Mouse (Mus musculus): ENCODE data around the gene Gm26938. TPM values are rescaled to one million over a fixed set of nuclear protein-coding genes. Genes with fewer than 3 reads are reported as not detected.

Gene Gm26938
- polyA plus RNA-seq, 1 experiment from 2014 or later, result not detected

DNA sequence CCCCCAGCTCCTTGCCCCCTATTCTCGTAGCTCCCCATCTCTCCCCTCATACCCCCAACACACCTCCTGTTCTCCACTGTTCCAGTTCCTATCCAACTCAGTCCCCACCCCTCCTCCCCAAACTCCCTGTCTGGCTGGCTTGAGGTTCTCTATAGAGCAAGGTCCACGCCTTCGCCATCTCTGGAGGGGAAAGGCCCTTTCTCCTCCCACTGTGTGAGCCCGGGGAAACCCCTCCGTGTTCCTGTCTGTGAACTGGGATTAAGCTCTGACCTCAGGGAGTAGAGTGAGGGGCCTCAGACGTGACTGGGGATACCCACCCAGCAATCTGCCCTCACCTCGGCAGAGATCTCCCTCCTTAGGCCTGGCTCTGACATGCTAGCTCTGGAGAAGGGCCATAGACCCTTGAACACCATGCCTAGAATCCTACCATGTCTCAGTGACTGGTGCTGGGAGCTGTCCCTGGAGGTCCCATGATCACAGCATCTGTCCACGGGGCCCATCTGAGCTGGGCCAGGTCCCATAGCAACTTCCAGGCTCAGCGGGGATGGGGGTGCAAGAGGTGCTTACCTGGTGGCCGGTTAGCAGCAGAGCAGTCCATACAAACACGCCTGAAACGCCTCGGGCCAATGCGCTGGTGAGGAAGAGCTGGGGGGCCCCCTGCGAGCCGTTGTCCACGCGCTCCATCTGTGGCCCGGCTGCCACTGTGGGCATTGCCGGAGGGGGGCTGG is 13.6 kb downstream of the Gm26938 start:
- H3K4me3 ChIP-seq (ENCODE audit: low read depth, low read length), result peak overlapping the region; percentile 23
- H3K9me3 ChIP-seq (replicated peaks; ENCODE audit: control insufficient read depth, low read length), result no peaks in the 10 kb centered on the region
- H3K9ac ChIP-seq (ENCODE audit: low read depth, low read length), result peak overlapping the region; percentile 34; the same call in 1 of the 2 replicates
- no peak overlapping the region for H3K27ac ChIP-seq (ENCODE audit: low read depth, low read length)
- peak overlapping the region; percentile 34 for H3K4me2 ChIP-seq
- peaks cover 8% of the 10 kb centered on the region; the same call in 1 of the 2 replicates for H3K4me1 ChIP-seq (ENCODE audit: control insufficient read depth, insufficient read depth, low read length)
- WGBS (ENCODE audit: insufficient replicate concordance), result 69% methylated on average over 20 of the region's 20 CpGs
- ATAC-seq (replicated peaks; ENCODE audit: insufficient number of reproducible peaks, low FRiP score, low TSS enrichment), result no peak
- no peaks in the 10 kb centered on the region for H3K36me3 ChIP-seq (ENCODE audit: control insufficient read depth, insufficient read depth, low read length)
- peaks cover 27% of the 10 kb centered on the region for H3K27me3 ChIP-seq (ENCODE audit: control insufficient read depth, insufficient read depth, low read length)

- peak overlapping the region; percentile 23; the same call in 1 of the 2 replicates for H3K4me3 ChIP-seq (ENCODE audit: low read depth, low read length)
- peak; percentile 62; the same call in 1 of the 2 replicates for ATAC-seq (replicated peaks; ENCODE audit: insufficient number of reproducible peaks, low FRiP score, low TSS enrichment)
- H3K4me2 ChIP-seq, result peak overlapping the region; percentile 34
- H3K36me3 ChIP-seq (ENCODE audit: control insufficient read depth, insufficient read depth, low read length), result no peaks in the 10 kb centered on the region
- H3K27me3 ChIP-seq (ENCODE audit: control insufficient read depth, insufficient read depth, low read length), result peaks cover 27% of the 10 kb centered on the region
- no peaks in the 10 kb centered on the region for H3K9me3 ChIP-seq (replicated peaks; ENCODE audit: control insufficient read depth, low read length)
- WGBS (ENCODE audit: insufficient replicate concordance), result 72% methylated on average over 15 of the region's 15 CpGs
- H3K9ac ChIP-seq (ENCODE audit: low read depth, low read length), result no peak overlapping the region
- H3K4me1 ChIP-seq (ENCODE audit: control insufficient read depth, insufficient read depth, low read length), result peaks cover 8% of the 10 kb centered on the region; the same call in 1 of the 2 replicates
- no peak overlapping the region for H3K27ac ChIP-seq (ENCODE audit: low read depth, low read length)
Measured at GRCm38 (mm10) chr5:139811677-139812397, 14.4 kb downstream of the Gm26938 start.

DNA sequence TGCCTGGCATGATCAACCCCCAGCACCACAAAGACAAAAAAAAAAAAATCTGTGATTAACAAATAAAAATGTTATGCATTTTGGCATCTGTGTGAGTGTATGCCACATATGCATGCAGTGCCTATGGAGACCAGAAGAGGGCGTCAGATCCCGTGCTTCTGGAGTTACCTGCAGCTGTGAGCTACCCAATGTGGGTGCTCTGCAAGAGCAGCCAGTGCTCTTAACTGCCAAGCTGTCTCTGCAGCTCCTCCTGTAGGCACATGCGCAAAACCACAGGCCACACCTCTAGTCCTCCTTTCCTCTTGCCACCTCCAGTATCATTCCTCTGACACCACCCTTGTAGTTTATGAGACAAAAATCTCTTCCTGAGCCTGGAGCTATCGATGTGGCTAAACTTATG is 16.8 kb downstream of the Gm26938 start:
- no peak for ATAC-seq (replicated peaks; ENCODE audit: insufficient number of reproducible peaks, low FRiP score, low TSS enrichment)
- WGBS (ENCODE audit: insufficient replicate concordance), result 49% methylated on average over 4 of the region's 4 CpGs

DNA sequence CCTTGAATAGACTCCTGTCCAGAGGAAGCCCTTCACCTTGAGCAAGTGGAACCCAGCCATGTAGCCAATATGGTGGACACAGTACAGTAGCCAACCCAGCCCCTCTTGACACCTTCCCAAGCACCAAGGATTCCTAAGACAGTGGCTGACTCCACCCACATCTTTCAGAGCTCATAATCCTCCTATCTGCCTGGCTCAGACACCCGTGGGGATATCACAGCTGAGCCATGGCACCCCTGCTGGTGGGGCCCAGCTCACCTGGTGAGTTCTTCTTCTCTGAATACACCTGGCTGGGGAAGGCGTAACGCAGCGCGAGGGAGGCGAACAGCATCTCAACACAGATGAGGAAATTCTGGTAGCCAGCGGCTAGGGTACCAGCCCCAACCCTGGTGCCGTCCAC is 20.3 kb downstream of the Gm26938 start:
- H3K27ac ChIP-seq (ENCODE audit: low read depth, low read length), result peak overlapping the region; percentile 96; the same call in 1 of the 2 replicates
- peaks cover 26% of the 10 kb centered on the region for H3K4me1 ChIP-seq (ENCODE audit: control insufficient read depth, insufficient read depth, low read length)
- 91% methylated on average over 8 of the region's 8 CpGs for WGBS (ENCODE audit: insufficient replicate concordance)
- H3K9ac ChIP-seq (ENCODE audit: low read depth, low read length), result no peak overlapping the region
- 0 out of 2 replicates have a peak, but pooled peaks cover under 1% of the 10 kb centered on the region for H3K36me3 ChIP-seq (ENCODE audit: control insufficient read depth, insufficient read depth, low read length)
- H3K9me3 ChIP-seq (replicated peaks; ENCODE audit: control insufficient read depth, low read length), result no peaks in the 10 kb centered on the region
- no peak overlapping the region for H3K4me2 ChIP-seq
- ATAC-seq (replicated peaks; ENCODE audit: insufficient number of reproducible peaks, low FRiP score, low TSS enrichment), result no peak
- H3K4me3 ChIP-seq (ENCODE audit: low read depth, low read length), result no peak overlapping the region
- H3K27me3 ChIP-seq (ENCODE audit: control insufficient read depth, insufficient read depth, low read length), result no peaks in the 10 kb centered on the region

More for the DNA sequence above, 16.8 kb downstream of the Gm26938 start:
- H3K9me3 ChIP-seq (replicated peaks; ENCODE audit: control insufficient read depth, low read length), result no peaks in the 10 kb centered on the region
- H3K27me3 ChIP-seq (ENCODE audit: control insufficient read depth, insufficient read depth, low read length), result peaks cover 18% of the 10 kb centered on the region
- no peak overlapping the region for H3K9ac ChIP-seq (ENCODE audit: low read depth, low read length)
- no peaks in the 10 kb centered on the region for H3K36me3 ChIP-seq (ENCODE audit: control insufficient read depth, insufficient read depth, low read length)
- no peak overlapping the region for H3K27ac ChIP-seq (ENCODE audit: low read depth, low read length)
- peaks cover 19% of the 10 kb centered on the region for H3K4me1 ChIP-seq (ENCODE audit: control insufficient read depth, insufficient read depth, low read length)
- no peak overlapping the region for H3K4me2 ChIP-seq
- H3K4me3 ChIP-seq (ENCODE audit: low read depth, low read length), result no peak overlapping the region

DNA sequence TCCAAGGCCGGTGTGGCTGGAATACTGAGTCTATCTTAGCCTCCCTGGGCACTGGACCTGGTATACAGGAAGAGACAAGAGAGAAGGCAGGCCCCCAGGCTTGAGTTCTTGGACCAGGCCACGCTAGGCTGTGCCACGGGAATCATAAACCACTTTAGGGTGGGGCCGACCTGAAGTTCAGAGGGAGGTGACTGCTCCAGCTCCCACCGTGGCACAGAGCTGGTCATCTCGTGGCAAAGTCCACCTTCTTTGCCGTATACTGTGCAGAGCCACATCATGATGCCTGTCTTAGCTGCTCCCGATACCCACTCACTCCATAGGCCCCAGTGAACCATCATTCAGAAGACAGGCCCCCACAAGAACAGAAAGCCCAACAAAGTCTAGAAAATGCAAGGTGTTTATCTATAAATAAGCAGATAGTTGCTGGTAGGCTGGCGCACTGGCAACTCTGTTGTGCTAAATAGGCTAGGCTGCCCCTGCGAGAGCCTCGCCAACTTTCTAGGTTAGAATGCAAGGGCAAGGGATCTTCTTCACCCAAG is 21.6 kb downstream of the Gm26938 start:
- peak overlapping the region; percentile 96 for H3K27ac ChIP-seq (ENCODE audit: low read depth, low read length)
- ATAC-seq (replicated peaks; ENCODE audit: insufficient number of reproducible peaks, low FRiP score, low TSS enrichment), result peak; percentile 16
- peaks cover 33% of the 10 kb centered on the region for H3K4me1 ChIP-seq (ENCODE audit: control insufficient read depth, insufficient read depth, low read length)
- peak overlapping the region; percentile 4 for H3K9ac ChIP-seq (ENCODE audit: low read depth, low read length)
- no peaks in the 10 kb centered on the region for H3K27me3 ChIP-seq (ENCODE audit: control insufficient read depth, insufficient read depth, low read length)
- H3K9me3 ChIP-seq (replicated peaks; ENCODE audit: control insufficient read depth, low read length), result no peaks in the 10 kb centered on the region
- WGBS (ENCODE audit: insufficient replicate concordance), result 59% methylated on average over 11 of the region's 11 CpGs
- peak overlapping the region; percentile 14; the same call in 1 of the 2 replicates for H3K4me2 ChIP-seq
- peaks cover 12% of the 10 kb centered on the region for H3K36me3 ChIP-seq (ENCODE audit: control insufficient read depth, insufficient read depth, low read length)
- no peak overlapping the region for H3K4me3 ChIP-seq (ENCODE audit: low read depth, low read length)

- H3K4me3 ChIP-seq (ENCODE audit: low read depth, low read length), result no peak overlapping the region
- H3K9ac ChIP-seq (ENCODE audit: low read depth, low read length), result peak overlapping the region; percentile 4
- no peaks in the 10 kb centered on the region for H3K27me3 ChIP-seq (ENCODE audit: control insufficient read depth, insufficient read depth, low read length)
- 2% methylated on average over 6 of the region's 6 CpGs for WGBS (ENCODE audit: insufficient replicate concordance)
- ATAC-seq (replicated peaks; ENCODE audit: insufficient number of reproducible peaks, low FRiP score, low TSS enrichment), result peak; percentile 90
- H3K4me2 ChIP-seq, result peak overlapping the region; percentile 42
- peaks cover 34% of the 10 kb centered on the region for H3K4me1 ChIP-seq (ENCODE audit: control insufficient read depth, insufficient read depth, low read length)
- H3K9me3 ChIP-seq (replicated peaks; ENCODE audit: control insufficient read depth, low read length), result no peaks in the 10 kb centered on the region
- peak overlapping the region; percentile 96 for H3K27ac ChIP-seq (ENCODE audit: low read depth, low read length)
- H3K36me3 ChIP-seq (ENCODE audit: control insufficient read depth, insufficient read depth, low read length), result peaks cover 12% of the 10 kb centered on the region
Measured at GRCm38 (mm10) chr5:139804107-139804551, 22.1 kb downstream of the Gm26938 start.

DNA sequence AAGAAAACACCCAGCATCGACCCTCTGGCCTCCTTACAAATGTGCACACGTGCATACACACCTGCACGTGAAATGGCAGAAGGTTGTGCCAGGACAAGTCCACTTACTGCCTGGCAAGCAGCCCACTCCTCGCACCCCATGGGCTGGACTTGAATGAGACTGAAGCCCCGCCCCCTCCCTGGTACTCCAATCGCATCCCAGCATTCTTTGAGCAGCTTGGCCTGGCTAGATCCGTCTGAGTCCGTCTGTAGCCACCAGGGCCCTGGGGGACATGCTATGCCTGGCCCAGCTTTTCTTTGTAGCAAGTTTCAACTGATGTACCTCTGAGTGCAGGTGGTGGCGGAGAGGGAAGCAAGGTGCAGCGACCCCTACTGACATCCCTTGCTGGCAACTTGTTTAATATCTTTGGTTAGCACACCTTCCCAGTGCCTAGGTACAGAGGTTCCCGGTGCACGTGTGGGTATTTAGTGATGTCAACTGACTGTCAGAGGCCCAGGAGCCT is 22.6 kb downstream of the Gm26938 start:
- H3K4me2 ChIP-seq, result peak overlapping the region; percentile 42
- peak; percentile 53 for ATAC-seq (replicated peaks; ENCODE audit: insufficient number of reproducible peaks, low FRiP score, low TSS enrichment)
- H3K36me3 ChIP-seq (ENCODE audit: control insufficient read depth, insufficient read depth, low read length), result peaks cover 12% of the 10 kb centered on the region
- H3K4me3 ChIP-seq (ENCODE audit: low read depth, low read length), result no peak overlapping the region
- peak overlapping the region; percentile 4; the same call in 1 of the 2 replicates for H3K9ac ChIP-seq (ENCODE audit: low read depth, low read length)
- peak overlapping the region; percentile 96 for H3K27ac ChIP-seq (ENCODE audit: low read depth, low read length)
- H3K4me1 ChIP-seq (ENCODE audit: control insufficient read depth, insufficient read depth, low read length), result peaks cover 39% of the 10 kb centered on the region
- no peaks in the 10 kb centered on the region for H3K9me3 ChIP-seq (replicated peaks; ENCODE audit: control insufficient read depth, low read length)
- H3K27me3 ChIP-seq (ENCODE audit: control insufficient read depth, insufficient read depth, low read length), result no peaks in the 10 kb centered on the region
- WGBS (ENCODE audit: insufficient replicate concordance), result 8% methylated on average over 12 of the region's 12 CpGs

- Histone ChIP-seq H3K36me3 (ENCODE audit: control insufficient read depth, insufficient read depth, low read length) (peaks cover 12% of the 10 kb centered on the region), H3K27ac (ENCODE audit: low read depth, low read length) (peak overlapping the region; percentile 96), H3K4me3 (ENCODE audit: low read depth, low read length) (no peak overlapping the region), H3K27me3 (ENCODE audit: control insufficient read depth, insufficient read depth, low read length) (no peaks in the 10 kb centered on the region), H3K9ac (ENCODE audit: low read depth, low read length) (peak overlapping the region; percentile 36; the same call in 1 of the 2 replicates), H3K4me1 (ENCODE audit: control insufficient read depth, insufficient read depth, low read length) (peaks cover 44% of the 10 kb centered on the region), H3K9me3 (replicated peaks; ENCODE audit: control insufficient read depth, low read length) (no peaks in the 10 kb centered on the region), H3K4me2 (peak overlapping the region; percentile 42)
- ATAC-seq (replicated peaks; ENCODE audit: insufficient number of reproducible peaks, low FRiP score, low TSS enrichment), result no peak
- WGBS (ENCODE audit: insufficient replicate concordance), result 73% methylated on average over 8 of the region's 8 CpGs
Measured at GRCm38 (mm10) chr5:139803165-139803564, 23.0 kb downstream of the Gm26938 start.
